Mouse (Mus musculus) layer of hippocampus, adult 8-10 months (tissue): ENCODE measurements at regions not wholly inside any gene's neighbourhood (a gene's known extent, or its start where the extent isn't known, plus 50 kb on each side); places are given as distances from the start of the nearest gene placed in this dataset.

Experiments used
- DNase-seq, 2 experiments: peaks; one replicate each; pipeline ENCODE4 v3.0.0; 2022; ENCODE audit warnings: low spot score in 2 of 2

DNA sequence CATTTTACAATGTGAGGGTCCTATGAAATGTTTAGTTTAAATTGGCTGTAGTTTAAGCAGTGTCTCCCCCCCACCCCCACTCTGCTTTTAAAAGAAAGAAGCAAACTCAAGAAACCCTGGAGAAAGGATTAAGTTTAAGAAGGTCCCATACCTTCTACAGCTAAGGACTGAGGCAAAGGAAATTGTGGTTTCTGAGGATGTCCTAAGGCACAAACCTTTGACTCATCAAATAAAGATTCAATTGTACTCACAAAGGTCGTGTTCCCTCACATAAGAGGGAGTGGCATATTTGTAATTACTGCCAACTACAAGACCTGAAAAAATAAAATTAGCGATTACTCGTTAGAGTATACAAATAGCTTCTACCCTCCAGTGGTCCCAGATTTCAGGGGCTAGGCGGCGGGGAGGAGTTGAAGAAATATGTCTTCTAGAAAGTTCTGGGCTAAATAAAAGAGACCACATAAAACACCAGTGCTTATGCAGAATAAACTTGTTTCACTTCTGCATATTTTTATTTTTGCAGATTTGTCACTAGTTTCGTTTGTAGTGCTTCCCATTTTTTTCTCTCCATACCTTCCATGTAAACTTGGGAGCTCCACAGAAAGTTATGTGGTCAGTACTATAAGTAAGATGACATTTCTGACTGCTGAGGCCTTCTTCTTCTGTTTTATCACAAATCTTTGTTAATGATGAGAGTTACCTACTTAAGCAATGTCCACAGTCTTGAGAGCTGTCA, 127.0 kb downstream of the Csl start:
- no peak for DNase-seq

DNA sequence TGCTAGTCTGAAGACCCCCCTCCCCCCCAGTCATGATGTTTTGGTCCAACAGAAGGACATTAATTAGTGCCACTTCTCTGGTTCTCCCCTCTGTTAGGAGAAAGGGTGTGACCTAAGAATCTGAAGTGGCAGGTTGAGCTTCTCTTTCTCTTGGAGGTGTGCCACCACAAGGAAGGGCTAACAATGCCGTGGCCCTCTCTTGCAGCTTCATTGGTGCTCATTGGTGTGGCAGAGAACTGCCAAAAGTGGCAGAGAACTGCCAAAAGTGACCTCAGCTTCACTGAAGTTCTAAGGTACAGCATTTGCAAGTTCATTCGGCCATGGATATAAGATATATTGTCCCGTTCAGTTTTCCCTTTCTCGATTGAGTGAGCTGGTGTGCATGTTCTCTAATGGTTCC, 123.7 kb downstream of the Csl start:
- no peak for DNase-seq

DNA sequence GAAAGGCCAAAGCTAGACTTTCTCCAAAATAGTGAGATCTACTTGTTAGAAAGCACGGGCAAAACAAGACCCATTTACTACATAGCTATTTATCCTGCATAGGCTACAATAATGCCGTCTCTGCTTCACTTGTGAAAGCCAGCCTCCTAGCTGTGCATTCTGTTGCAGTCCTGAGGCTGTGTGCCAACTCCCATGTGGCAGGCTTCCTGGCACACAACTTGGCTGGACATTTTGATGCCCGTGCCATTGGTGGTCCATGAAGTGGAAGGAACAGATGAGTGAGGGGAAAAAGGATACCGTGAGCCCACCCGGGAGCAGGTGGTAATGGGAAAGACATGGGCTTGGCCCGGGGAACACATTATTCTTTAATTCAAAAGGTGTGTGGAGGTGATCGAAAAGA, 120.4 kb downstream of the Csl start:
- DNase-seq = no peak

DNA sequence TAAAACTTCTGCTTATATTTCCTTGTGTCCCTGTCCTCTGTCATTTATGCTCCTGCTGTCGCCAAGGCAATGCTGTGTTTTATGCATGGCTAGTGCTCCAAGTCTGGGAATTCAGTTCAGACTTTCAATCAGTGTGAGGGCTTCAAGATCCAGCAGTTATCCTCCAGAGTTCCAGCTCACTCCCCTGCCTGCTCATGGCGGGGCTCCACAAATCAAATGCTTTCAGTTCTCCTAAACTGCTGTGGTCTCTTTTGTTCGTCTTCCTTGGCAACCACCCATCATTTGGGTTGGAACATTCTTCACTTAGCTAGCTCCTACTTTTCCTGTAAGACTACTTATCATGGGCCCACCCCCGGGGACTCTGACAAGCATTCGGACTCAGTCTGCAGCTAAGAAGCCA, 120.0 kb downstream of the Csl start:
- DNase-seq = no peak

DNA sequence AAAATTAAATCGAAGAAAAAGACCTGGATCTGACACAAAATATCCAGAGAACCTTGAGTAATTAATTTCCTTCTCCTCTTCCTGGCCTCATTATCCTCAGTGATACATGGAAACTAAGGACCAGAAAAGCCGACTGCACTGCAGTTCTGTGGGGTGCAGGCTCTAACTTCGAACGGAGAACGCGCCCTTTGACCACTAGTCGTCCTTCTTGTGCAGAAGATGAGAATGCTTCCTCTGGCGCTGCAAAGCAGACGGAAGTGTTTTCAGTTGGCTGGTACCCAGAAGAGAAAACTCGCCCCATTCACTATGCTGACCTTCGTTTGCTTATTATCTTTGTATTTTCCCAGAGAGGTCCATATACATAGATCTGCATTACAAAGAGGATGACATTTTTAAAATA, 117.7 kb downstream of the Csl start:
- peak; percentile 18 to 54 for DNase-seq

DNA sequence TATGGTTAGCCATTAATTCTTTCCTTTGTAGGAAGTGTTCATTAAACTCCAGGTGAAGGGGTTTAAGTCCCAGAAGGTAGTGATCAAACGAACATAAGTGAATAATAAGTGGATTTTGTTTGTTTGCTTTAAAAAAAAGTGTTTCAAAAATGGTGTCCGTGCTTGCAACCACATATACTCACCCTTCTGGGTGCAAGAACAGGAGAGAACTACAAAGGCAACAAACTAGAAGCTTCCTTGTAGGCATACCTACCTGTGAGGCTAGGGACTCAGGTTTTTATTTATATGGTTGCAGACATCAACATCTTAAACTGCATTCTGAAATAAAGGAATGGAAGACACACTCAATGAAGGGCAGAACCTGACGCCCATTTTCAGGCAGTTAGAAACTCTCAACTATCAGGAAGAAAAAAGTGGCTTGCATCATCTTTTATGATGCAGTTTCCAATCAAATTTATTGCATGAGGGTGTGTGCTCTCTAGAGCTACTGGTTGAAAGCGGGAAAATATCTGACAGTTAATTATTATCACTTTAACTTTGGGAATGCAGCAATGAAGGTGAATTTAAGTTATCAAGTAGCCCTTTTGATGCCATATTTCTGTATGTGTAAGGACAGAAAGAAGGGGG, 117.1 kb downstream of the Csl start:
- DNase-seq = no peak

DNA sequence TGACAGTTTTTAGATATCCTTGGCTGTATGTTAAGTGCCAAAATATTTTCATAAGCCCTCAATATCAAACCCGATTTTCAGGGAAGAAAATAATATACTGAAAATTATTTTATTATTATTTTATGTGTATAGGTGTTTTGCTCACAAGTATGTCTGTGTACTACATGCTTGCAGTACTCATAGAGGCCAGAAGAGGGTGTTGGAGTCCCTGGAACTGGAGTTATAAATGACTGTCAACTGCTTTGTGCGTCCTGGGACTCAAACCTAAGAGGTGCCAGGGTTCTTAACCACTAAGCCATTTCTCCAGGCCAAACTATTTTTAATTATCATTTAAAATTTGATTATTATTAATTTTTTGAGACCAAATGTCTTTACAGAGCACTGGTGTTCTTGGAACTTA, 114.5 kb downstream of the Csl start:
- DNase-seq = no peak

DNA sequence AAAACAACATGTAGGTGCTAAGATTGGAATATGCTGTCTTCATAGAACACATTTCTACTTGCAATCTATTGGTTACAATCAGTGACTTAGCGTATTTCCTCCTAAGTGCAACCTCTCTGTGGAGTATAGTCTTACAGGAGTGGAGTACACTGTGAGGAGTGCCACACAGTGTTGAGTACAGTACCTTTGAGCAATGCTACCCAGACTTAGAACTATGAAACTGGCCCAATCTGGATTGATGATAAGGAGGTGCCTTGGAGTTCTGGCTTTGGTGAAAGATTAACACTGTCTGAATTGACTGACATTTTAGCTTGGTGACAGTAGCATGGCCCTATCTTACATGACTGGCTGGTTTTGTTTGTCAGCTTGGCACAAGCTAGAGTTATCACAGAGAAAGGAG, 107.4 kb downstream of the Csl start:
- DNase-seq = no peak

DNA sequence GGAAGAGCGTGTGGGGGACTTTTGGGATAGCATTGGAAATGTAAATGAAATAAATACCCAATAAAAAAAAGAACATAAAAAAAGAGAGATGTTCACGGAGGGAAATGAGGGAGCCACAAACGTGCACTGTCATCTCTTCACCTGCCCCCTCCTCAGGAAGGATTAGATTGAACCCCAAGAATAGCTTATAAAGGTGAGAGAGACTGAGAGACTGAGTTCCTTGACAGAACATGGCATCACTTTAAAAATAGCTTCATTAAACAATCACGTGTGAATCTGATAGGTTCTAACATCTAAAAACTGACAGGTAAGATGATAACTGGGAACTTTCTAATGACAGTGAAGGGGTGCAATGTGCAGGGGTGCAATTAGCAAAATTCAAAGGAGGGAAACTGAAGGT, 105.2 kb downstream of the Csl start:
- DNase-seq = no peak

DNA sequence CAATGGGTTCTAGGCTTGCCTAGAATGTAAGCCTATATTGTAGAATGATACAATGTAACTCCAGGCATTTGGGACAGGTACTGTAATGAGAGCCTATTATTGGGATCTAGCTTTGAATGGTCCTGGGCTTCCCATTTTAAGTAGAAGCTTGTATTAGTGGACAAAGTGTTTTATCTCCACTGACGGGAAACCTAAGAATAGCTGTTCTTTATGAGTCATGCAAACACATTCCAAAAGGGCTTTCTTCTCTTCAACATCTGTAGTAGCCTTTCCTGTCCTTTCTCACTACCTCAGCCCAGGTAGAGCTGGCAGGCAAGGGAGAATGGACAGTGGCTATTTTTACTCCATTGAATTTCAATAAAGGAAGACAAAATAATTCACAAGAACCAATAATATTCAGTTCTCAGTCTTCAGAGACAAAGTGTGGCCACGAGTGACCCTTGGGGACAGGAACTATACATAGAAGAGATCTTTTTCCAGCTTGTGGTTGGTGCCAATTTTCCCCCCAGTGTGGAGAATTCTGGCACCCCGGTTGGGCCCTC, 82.8 kb downstream of the Csl start:
- no peak for DNase-seq

DNA sequence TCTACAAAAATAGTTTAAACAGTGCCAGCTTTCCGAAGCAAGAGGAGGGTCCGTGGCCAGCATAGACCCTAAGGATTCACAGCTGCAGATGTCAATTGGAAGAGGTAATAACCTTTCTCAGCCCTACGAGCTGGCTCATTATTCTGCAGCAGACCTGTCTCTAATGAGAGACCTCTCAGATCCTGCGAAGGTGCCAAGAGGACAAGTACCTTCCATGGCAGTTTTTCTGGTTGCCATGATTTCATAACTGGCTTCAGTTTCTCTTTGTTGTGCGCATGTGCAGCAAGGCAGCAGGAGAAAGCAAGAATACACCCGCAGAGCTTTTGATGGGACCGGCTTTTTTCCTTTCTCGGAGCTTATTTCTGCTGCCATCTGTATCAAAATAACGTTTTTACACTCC, 81.4 kb downstream of the Csl start:
- peak; percentile 34 to 49 for DNase-seq

DNA sequence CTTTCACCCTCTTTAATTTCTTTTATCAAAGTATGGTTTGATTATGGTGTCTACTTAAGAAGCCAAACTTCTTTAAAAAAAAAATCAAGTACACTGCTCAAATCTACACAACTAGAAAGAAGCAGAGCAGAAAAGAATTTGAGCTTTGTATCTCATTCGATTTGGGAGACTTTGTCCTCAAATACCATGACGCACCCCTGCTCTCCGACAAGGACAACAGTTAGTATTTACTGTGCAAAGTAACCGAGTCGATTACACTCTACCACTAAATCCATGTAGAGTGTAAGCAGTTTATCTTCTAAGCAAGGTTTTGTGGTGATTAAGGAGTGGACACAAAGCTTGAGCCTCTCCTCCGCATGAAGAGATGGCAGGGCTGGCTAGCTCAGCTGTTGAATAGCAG, 79.6 kb downstream of the Csl start:
- DNase-seq = no peak

DNA sequence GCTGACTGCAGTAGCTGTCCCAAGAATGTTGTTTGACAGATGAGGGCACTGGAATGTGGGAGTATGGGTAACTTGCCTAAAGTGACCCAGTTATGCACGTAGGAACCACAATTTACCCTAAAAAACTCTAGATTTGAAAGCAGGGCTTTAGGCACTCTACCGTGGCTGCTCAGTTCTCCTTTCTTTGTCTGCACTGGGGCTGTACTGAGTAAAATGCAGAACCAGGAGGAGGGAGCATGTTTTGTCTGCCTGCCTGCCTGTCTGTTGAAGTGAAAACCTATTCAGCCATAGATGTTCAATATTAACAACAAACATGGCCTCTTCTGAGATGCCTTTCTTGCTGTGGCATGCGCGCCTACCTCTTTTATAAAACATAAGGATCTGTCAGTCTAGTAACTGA, 77.5 kb downstream of the Csl start:
- no peak for DNase-seq

DNA sequence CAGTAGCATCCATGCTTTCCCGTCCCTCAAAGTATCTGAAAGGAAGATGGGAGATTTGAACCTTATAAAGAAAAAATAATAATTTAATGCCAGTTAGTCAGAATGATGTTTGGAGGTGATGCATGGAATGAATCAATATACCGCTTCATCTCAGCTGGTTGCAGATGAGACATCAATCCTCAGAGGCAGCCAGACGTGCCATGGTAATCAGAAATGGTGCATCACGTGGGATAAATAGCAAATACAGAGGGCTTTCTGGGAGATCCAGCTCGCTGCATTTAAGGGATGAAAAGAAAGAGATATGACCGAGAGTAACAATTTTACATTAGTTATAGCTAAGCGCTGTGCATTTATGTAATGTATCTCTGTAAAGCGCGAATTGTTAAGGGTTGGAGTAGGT, 77.1 kb downstream of the Csl start:
- DNase-seq = no peak

DNA sequence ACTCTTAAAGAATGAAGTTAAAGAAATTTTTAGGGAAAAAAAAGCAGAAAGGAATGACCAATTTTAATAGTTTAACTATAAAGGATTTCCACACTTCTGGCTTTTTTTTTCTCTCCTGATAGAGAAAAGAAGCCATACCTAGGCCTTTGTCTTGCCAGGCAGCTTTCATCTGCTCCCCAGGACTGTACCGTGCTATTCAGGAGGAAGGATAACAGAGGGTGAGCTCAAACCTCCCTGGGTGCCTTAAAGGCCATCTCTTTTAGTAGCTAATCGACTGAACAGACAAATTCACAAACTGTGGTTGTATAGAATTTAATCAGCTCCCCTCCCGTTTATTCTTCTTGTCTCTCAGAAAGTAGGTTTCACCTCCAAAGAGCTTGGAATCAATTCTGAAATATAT, 76.1 kb downstream of the Csl start:
- DNase-seq = no peak

DNA sequence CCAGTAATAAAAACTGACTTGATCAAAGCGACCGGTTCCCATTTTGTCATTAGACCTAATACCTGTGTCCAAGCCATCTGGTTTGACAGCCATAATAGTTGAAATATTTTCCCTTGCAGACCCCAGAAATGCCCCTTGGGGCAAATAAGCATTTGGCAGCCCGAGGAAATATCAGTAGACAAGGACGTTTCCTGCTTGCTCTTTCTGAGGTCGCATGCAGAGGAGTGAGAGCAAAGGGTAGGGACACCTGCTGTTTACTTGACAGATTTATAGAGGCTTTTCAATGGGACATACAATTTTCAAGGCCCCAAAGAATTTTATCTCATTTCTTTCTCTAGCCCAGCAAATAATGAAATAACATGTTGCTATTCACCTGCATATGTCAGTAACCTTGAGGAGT, 73.5 kb downstream of the Csl start:
- no peak for DNase-seq

DNA sequence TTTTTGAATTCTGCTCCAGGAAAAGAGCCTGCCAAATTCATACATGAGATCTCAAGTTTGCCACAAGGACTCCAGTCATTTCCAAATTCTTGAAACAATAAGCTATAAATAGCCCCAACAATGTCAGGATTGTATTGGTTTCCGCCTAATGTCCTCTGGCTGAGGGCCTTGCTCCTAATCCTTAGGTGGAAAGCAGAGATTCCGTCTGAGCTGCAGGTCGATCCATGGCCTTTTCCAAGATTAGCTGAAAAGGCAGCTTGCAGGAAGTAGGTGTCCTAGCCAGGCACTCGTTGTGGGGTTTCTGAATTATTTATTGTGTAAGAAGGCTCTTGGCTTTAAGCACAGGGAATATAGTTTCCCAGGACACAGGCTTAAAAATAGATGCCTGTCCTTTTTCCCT, 72.4 kb downstream of the Csl start:
- no peak for DNase-seq

DNA sequence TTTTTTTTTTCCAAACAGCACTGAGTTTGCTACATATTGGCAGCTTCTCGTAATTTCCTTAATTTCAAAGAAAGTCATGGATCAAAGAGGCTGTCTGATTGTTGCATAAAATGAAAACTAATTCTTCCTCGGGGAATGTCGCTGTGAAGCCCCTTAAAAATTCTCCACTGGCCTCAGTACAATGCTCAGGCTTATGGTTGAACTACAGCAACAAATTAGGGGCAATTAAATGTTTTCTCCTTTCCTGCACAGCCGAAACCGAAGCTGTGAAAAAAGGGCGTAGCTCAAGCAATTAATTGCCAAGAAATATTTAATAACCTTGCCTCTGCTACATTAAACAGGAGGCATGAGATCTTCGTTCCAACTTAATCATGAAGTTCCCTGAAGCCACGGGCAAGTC, 61.8 kb downstream of the Csl start:
- no peak for DNase-seq

DNA sequence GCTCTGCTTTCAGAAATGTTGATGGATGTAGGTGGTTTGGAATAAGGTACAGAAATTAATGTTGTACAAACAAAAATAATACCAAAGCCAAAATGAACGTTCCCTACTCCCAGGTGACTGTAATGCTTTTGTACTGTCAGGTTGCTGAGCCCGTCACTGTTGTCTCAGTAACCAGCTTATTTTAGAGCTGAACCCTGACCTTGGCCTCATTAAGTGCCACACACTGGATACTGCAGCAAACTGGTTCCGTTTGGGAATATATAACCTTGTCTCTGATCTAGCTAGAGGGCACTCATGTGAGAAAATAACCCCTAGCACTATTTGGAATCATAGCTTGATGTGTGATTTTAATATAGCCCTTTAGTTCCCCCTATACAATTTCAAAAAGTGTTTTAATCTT, 60.0 kb downstream of the Csl start:
- no peak for DNase-seq

DNA sequence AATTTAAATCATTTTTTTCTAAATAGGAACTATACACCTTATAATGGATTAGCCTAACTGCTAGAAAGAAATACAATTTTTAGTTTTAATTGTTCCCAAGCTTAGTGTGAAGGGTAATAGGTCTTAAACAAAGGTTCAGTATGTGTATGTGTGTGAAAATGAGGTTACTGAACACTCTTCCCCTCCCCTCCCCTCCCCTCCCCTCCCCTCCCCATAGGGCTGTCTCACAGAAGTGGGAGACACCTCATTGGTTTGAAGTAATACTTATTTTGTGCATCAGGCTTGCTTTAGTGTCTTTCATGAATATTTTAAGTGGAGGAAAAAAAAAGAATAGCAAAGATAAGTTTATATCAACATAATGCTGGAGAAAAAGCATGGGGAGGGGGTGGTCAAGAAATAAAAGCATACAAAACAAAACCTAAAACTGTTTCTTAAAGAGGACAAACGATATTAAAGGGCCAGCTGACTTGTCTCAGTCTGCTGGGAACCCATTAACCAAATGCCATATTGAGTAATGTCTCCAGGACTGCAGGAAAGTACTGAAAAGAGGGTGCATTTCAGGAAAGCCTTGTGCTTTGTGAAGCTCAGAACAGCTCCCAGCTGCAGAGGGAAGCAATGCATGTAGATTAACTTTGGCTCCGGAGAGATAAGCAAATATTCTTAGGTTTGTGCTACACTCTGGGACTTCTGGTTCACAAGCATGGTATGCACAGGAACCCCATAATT, 59.2 kb downstream of the Csl start:
- DNase-seq = no peak
